Mouse (Mus musculus) NIH3T3 (cell line): ENCODE data around the gene Fcrlb.

Source experiments
- DNase-seq: peaks from one replicate; pipeline ENCODE4 v3.0.0-alpha.2; 2012; ENCODE audit warnings: low read depth

Gene Fcrlb

DNA sequence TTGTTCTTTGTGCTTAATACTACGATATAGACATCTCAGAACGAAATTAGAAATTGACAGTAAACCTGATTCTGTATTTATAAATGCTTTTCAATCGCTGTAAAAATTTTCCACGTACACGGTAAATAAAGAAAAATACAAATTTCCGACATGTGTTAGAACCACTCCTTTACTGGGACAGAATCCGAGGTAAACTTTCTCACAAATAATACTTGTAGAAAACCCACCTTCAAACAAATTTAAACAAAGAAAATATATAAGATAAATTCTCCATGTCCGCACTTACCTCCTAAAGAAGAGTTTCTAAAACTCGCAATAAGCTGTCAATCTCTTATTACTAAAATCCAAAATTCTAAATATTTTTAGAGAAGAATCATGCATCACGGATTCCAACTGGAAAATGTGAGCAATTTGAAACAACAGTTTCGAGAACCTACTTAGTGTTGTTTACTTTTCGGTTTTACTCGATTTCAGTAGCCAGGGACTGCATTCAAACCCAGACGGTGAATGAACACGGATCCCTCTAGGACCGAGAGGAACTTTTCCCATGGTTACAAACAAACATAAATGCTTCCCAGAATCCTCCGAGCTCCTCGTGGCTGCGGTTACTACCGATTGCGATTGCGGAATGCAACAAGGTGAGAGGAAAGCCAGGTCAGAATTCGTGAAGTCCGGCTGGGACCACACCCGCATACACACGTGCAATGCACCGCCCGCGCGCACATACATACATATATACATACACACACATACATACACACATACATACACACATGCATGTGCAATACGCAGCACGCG is 44.4 kb downstream of the Fcrlb start:
- peak; percentile 83 for DNase-seq

DNA sequence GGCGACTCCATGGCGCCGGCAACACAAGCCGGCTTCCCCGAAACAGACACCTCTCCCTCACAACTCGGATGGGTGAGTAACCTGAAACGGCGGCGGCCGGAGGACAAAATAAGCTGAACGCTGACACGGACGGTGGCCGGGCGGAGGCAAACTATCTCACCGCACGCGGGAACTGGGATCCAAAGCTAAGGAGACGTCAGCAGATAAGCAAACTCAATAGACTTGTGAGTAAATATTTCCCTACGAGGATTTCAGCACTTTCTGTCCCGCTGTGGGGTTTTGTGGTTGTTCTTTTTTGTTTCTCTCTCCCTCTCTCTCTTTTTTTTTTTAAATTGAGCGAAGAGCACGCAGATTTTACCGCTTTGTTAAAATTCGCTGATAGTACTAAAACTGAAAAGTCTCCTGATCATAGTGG is 45.0 kb downstream of the Fcrlb start, which contains the start of gene Atf6:
Atf6 (minus strand) TSS at position 81 of the 415 bp plus-strand sequence.
- peak; percentile 98 for DNase-seq

DNA sequence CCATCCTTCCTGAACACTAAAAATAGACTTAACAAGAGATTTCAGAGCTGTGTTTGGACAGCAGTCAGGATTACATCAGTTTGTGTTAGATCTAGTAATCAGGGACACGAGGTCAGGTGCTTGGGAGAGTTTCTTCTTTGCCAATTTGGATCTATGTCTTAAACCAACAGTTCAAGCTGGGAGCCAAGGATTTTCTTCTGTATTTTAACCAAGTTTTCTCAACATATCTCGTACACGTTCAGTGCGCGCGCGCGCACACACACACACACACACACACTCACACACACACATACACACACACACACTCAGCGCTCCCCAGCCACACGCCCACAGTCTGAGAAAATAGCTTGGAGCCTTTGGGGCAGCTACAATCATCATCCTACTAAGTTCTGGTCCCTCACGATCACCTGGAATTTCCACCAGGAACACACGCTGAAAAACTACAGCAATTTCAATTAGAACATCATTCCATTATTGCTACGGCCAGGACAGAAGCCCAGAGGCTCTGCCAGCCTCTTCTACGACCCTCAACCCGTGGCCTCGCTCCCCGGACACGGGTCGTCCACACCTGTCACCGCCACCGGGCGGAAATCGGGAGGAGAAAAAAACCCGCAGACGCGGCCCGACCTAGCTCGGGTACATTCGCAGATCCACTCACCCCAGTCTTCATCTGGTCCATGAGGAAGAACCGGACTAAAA is 45.6 kb downstream of the Fcrlb start:
- peak; percentile 74 for DNase-seq

DNA sequence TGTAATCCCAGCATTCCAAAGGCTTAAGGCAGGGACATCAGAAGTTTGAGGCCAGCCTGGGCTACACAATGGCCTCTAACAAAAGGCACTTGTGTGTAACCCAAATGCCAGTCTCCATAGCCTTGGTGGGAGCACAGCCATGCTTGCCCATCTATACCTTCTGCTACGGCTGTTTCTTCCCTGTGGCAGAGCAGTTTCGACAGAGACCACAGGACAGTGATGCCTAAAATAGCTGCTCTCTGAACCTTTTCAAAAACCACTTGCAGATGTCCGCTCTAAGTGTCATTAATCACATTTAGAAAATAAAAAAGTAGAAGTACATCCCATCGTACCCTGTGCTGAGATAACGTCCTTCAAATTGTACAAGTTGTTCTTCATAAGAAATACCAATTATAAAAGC is 47.3 kb downstream of the Fcrlb start:
- DNase-seq = no peak

DNA sequence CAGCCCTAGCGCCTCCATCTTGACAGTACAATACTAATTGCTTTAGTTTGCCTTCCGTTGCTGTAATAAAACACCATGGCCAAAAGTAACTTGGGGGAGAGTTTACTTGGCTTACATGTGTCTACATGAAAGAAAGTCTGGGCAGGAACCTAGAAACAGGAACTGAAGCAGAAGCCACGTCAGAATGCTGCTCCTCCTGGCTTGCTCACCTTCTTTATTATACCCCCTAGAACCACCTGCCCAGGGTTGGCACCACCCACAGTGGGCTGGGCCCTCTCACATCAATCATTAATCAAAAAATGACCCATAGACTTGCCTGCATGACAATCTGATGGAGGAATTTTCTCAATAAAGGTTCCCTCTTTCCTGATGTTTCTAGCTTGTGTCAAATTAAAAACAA is 48.0 kb downstream of the Fcrlb start:
- no peak for DNase-seq

DNA sequence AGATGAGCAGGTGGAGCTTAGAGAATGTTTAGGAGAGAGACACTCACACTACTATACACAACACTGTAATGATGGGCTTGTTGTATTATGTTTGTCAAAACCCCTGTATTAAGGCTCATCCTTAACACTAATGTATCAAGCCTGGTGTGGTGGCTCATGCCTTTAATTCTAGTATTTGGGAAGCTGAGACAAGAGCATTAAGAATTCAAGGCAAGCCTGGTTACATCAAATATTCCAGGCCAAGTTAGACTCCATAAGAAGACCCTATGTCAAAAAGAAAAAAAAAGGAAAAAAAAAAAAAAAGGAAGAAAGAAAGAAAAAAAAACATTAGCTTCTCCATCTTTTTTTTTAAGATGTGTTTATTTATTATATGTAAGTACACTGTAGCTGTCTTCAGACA is 48.5 kb downstream of the Fcrlb start:
- no peak for DNase-seq

DNA sequence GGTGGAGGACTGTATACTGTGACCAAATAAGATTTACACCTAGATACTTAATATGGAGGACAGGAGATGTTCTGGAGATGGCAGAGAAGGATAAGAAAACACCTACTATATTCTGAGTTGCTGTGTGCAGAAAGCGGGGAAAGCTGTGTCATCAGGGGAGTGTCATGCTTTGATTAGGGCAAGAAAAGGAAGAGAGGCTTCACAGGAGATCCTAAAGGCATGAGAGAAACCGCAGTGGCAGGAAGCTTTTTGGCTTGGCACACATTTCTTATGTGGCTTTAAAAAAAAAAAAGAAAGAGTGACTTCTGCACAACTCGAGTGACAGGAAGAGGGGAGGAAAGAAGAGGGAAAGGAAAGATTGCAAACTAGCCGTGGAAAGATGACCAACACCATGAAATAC is 49.7 kb downstream of the Fcrlb start:
- no peak for DNase-seq

DNA sequence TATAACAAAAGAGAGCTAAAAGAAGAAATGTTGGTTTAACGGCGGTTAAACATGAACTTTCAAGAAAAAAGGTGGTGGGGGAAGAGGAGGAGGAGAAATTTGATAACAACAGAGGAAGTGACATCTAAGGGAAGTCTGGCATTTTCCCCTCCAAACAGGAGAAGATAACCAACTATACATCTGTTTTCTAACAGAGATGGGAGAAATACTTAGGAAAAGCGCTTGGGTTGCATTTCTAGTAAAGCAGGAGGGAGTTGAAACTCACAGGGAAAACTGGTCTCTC is 50.4 kb downstream of the Fcrlb start:
- DNase-seq = no peak

DNA sequence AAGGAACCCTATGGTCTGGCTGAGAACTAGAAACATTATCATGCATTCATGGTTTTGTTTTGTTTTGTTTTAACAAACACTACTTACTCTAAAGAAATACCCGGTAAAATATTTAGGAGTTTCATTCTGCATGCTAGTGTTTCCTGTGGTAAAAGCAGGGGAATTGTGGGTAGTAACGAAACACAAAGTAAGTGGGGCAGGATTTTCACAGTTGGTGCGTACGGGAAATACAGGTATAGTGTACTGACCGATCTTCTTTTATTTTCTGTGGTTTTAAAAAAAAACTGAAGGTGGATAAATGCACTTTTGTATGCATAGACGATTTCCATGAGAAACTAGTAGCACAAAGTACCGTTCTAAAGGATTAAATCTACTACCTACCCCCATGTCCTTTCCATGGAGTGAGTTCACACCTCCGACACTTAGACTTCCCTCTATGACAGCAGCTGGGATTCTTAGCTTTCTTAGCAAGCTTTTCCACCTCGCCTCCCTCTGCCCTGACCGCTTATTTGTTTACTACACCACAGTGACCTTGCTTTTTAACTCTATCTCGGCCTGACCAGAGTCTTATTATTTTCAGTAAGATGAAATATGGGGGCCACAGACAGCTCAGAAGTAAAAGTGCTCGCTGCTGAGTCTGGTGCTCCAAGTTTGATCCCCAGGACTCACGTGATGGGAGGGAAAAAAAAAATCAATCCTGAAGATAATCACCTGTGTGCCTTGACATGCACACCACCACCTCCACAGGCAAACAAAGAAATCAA is 50.9 kb downstream of the Fcrlb start:
- DNase-seq = no peak

DNA sequence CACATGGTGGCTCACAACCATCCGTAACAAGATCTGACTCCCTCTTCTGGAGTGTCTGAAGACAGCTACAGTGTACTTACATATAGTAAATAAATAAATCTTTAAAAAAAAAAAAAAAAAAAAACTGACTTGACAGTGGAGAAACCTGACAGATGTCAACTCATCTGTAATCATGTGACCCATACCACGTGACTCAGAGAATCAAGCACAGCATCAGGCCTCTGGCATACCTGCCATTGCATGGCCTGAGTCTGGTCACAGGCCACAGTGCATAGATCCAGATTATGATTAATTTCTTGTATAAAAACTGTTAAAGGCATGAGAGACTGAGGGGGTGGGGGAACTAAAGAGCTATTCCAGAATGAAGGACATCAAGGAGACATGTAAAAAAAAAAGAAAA is 53.9 kb downstream of the Fcrlb start:
- DNase-seq = no peak

DNA sequence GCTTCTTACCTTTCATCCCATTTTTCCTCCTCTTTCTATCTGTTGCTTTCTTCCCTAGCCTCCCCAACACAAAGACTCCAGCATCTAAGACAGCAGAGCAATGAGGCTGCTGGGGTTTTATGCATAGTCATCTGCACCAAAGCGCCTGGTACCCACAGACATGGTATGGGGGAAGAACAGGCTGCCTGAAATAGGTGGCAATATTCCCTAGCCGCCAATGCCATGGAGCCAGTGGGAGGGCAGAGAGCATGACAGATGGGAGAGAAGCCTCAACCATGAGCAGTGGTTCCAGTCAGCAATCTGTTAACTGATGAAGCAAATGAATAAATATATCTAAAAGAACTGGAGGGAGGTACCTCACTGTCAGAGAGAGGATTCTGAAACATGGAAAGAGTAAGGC is 55.4 kb downstream of the Fcrlb start:
- no peak for DNase-seq
